Mouse (Mus musculus): ENCODE results near the gene Sycp2. TPM values are rescaled to one million over a fixed set of nuclear protein-coding genes. Genes with fewer than 3 reads are reported as not detected.

Sycp2 gene
- 0.02 TPM in 1 of 2 replicates, not detected in the other for polyA plus RNA-seq (2015; fragmentation: Nextera tagmentation; extraction: Ambion mirVana)

DNA sequence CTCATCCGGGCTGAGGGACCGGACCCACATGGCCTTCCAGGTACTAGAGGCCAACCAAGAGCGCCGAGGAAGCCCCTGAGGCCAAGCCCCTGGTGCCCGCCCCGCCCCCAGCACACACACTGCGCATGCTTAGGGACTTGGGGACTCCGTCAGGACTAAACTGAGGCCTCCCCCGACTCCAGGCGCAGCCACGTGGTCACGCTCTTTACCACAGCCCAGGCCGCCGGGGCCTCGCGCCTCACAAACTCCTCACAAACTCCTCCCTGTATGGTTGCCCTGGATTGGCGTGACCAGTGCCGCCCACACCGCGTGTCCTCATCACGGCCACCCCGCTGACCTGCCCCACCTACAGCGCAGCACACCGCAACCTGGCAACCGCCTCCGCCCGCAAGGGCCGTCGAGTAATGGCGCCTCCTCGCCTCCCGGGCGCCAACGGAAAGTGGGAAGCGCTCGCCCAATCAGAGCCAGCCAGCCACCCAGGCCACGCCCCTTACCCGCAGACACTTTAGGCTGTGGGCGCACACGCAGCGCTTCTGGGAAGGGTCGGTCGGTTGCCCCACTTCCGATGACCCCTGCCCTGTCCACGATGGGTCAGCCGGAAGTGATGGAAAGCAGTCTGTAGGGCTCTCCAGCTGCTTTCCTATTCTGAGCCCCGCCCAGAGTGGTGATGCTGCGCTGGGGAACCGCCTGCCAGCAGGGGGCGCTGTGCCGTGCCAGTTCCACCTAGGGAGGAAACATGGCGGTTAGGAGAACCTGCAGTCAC is at the start of gene Sycp2:
Gene Sycp2, minus strand, starts transcription at position 633 of the 763 bp plus-strand sequence.

DNA sequence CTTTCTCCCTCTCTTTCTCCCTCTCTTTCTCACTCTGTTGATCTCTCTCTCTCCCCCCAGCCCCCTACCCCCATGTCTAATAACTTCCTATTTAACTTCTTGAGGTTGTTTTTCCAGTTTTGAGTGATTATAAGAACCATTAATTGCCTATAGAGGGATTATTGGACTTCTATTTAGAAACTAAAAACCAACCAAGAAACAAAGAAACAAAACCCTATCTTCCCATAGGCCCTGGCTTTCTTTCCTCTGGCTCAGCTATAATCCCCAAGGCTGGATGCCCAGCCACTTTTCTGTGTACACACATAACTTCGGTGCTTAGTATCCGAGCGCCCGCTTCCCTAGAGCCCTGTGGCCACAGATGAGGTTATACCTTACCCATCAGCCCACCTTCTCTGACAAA is 22.7 kb upstream of the Sycp2 start, which contains the start of gene Cdh26:
Gene Cdh26, plus strand, starts transcription at position 301 of the 400 bp plus-strand sequence.

DNA sequence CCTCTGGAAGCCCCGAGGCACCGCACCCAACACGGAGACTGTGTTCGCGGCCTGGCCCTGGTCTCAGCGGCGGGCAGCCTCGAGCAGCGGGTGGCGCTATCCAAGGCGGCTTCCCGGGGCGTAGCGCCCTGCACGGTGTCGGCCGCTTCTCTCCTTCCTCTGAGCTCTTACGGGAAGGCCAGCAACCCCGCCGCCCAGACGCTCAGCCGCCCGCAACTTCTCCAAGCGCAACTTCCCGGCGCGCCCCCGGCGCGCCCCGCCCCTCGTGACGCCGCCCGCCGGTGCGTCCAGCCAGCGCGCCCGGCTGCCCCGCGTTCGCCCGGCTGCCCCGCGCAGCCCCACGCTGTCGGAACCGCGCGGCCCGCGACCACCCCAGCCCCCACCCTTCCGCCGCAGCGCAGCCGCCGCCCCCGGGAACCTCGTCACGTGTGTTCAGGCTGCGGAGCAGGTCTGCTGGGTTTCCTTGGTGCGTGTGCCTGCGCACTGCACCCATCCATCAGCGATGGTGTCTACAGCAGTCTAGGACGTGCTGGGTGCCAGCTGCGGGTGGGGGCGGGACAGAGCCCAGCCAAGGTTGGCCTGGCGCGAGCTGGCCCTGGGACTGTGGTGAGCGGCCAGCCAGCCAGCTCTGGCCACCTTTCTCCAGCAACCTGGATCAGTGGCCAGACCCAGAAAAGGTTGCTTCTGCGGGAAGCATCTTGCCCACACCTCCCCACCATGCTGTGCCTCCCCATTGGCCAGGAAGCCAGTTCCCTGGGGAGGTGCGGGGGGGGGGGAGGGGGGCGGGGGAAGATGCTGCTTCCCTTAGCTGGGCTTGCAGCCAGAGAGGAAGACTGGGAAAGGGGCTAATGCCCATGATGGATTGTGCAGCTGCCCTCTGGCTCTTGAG is 7.0 kb upstream of the Sycp2 start, which contains the start of the genes Ppp1r3d and Fam217b:
Gene Ppp1r3d, minus strand, starts transcription at position 212 of the 889 bp plus-strand sequence.
Gene Fam217b, plus strand, starts transcription at position 264 of the 889 bp plus-strand sequence.

Other genes with a start within 250 kb of the Sycp2 start
- gene Ppp1r3d, start 6.8 kb upstream of the Sycp2 start, polyA plus RNA-seq (2015; fragmentation: Nextera tagmentation; extraction: Ambion mirVana), result 2.7 and 3.1 TPM in 2 replicates
- gene Fam217b, start 6.8 kb upstream of the Sycp2 start, polyA plus RNA-seq (2015; fragmentation: Nextera tagmentation; extraction: Ambion mirVana), result 2.5 and 2.9 TPM in 2 replicates
- 0.55 and 0.67 TPM in 2 replicates for gene Cdh26, start 22.8 kb upstream of the Sycp2 start, polyA plus RNA-seq (2015; fragmentation: Nextera tagmentation; extraction: Ambion mirVana)

All from urinary bladder, postnatal 0 days (tissue).